Mouse (Mus musculus) midbrain, postnatal 0 days (tissue): ENCODE data around the gene 4930438A08Rik. TPM values are rescaled to one million over a fixed set of nuclear protein-coding genes. Genes with fewer than 3 reads are reported as not detected.
A peak's percentile ranks its signal among the peaks of the same experiment; 100 is the strongest.
"Not testable (repeated sequence)": the region's sequence is repeated elsewhere in the genome, so short reads cannot be mapped to it uniquely, and the experiment has no call there.

Experiments
- ATAC-seq: fragments of 200-750 bp; cut with Nextera tagmentation; 2 replicates; pipeline ENCODE4 v1.8.0; 2017; ENCODE audit warnings: moderate number of reproducible peaks, mild to moderate bottlenecking, moderate TSS enrichment, moderate library complexity; ENCODE audit not compliant: low FRiP score
- DNase-seq: peaks from one replicate; pipeline ENCODE4 v3.0.0-alpha.2; 2015; ENCODE audit warnings: low spot score
- H3K27ac ChIP-seq: fragments of 300-500 bp; sonication (generic); 2 replicates; pipeline ENCODE4 v1.5.1; 2014; ENCODE audit warnings: low read depth, mild to moderate bottlenecking, low read length, mixed read lengths
- H3K27me3 ChIP-seq: fragments of 300-500 bp; sonication (generic); 2 replicates; pipeline ENCODE4 v1.6.1; 2014; ENCODE audit warnings: low read length, control low read depth, mixed read lengths; ENCODE audit not compliant: insufficient read depth
- H3K36me3 ChIP-seq: fragments of 300-500 bp; sonication (generic); 2 replicates; pipeline ENCODE4 v1.6.1; 2014; ENCODE audit warnings: low read length, control low read depth, mixed read lengths; ENCODE audit not compliant: insufficient read depth
- H3K4me1 ChIP-seq: fragments of 300-500 bp; sonication (generic); 2 replicates; pipeline ENCODE4 v1.6.1; 2014; ENCODE audit warnings: mild to moderate bottlenecking, control low read depth, antibody characterized with exemption, low read length, mixed read lengths; ENCODE audit not compliant: insufficient read depth
- H3K4me2 ChIP-seq: fragments of 300-500 bp; sonication (generic); 2 replicates; pipeline ENCODE4 v1.6.1; 2014; ENCODE audit warnings: low read depth, mild to moderate bottlenecking, low read length, mixed read lengths; ENCODE audit not compliant: poor library complexity, severe bottlenecking
- H3K4me3 ChIP-seq: fragments of 300-500 bp; sonication (generic); 2 replicates; pipeline ENCODE4 v1.5.1; 2014; ENCODE audit warnings: low read depth, mild to moderate bottlenecking, low read length, moderate library complexity
- H3K9ac ChIP-seq: fragments of 300-500 bp; sonication (generic); replicated peaks from 2 replicates; pipeline ENCODE4 v1.6.1; 2014; ENCODE audit warnings: mild to moderate bottlenecking, low read length, moderate library complexity, mixed read lengths; ENCODE audit not compliant: poor library complexity, severe bottlenecking
- H3K9me3 ChIP-seq: fragments of 300-500 bp; sonication (generic); 2 replicates; pipeline ENCODE4 v1.6.1; 2016; ENCODE audit warnings: low read length, control low read depth
- CTCF ChIP-seq: IDR thresholded peaks from 2 replicates; pipeline ENCODE4 v1.5.1; 2016; ENCODE audit warnings: antibody characterized with exemption, mild to moderate bottlenecking
- WGBS: fragments of 180-500 bp; shearing (Covaris S2); extraction: QIAGEN DNeasy Blood & Tissue Kit; methylation state at CpG from one replicate; pipeline ENCODE4 v1.1.7; 2014; 5-methylcytosine and 5-hydroxymethylcytosine counted together
- polyA plus RNA-seq: library from polyadenylated mRNA; unstranded; fragments of >200 nt; fragmentation: Nextera tagmentation; extraction: Ambion mirVana; gene quantifications from 2 replicates; pipeline ENCODE4 v1.2.1, GENCODE M21; 2015
- total RNA-seq: library from RNA; depleted of rRNA; stranded (reverse); fragments of >200 nt; gene quantifications from 2 replicates; pipeline ENCODE4 v1.2.3, GENCODE M21; 2014; rRNA removed

The 4930438A08Rik gene
- 0.09 and 0.38 TPM in 2 replicates for total RNA-seq
- polyA plus RNA-seq: not detected in 2 replicates

DNA sequence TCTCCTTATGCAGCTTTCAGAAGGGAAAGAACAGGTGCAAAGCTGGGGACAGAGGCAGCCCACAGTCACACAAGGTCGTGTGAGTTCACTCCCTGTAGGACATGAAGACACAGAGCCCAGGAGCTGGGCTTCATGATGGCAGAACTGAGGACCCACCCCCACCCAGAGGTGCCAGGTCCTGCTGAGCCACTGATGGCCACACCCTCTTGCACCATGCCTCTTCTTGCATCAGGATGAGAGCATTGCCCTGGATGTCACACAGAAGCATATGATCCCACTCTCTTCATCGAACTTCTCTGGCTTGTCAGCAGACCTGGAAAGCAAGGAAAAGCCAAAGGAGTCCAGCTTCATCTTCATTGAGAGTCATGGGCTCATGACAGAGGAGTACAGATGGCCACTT is at the start of gene 4930438A08Rik:
TSS of gene 4930438A08Rik (plus strand) at position 228 of the 400 bp plus-strand sequence.
- WGBS: 62% methylated on average over 2 of the region's 2 CpGs
- TF ChIP-seq CTCF: no peak
- Histone ChIP-seq H3K9me3 (no peaks in the 10 kb centered on the region), H3K27me3 (no peaks in the 10 kb centered on the region), H3K27ac (no peak within 1 kb of the TSS), H3K4me1 (no peaks in the 10 kb centered on the region), H3K9ac (no peak within 1 kb of the TSS), H3K4me3 (no peak within 1 kb of the TSS), H3K36me3 (no peaks in the 10 kb centered on the region), H3K4me2 (no peak within 1 kb of the TSS)
- ATAC-seq (no peak), DNase-seq (no peak)

DNA sequence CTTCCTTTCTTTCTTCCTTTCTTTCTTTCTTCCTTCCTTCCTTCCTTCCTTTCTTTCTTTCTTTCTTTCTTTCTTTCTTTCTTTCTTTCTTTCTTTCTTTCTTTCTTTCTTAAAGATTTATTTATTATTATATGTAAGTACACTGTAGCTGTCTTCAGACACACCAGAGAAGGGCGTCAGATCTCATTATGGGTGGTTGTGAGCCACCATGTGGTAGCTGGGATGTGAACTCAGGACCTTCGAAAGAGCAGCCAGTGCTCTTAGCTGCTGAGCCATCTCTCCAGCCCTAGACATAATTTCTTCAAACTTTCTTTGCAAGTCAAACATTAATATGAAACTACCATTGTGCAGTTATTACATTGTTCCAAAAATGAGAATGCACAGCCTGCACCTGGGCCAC is 49.7 kb upstream of the 4930438A08Rik start:
- H3K4me3 ChIP-seq, H3K9me3 ChIP-seq, H3K4me1 ChIP-seq, H3K4me2 ChIP-seq, DNase-seq, H3K9ac ChIP-seq, H3K36me3 ChIP-seq, ATAC-seq, H3K27me3 ChIP-seq, H3K27ac ChIP-seq: not testable (repeated sequence)
- 91% methylated on average over 2 of the region's 2 CpGs for WGBS

DNA sequence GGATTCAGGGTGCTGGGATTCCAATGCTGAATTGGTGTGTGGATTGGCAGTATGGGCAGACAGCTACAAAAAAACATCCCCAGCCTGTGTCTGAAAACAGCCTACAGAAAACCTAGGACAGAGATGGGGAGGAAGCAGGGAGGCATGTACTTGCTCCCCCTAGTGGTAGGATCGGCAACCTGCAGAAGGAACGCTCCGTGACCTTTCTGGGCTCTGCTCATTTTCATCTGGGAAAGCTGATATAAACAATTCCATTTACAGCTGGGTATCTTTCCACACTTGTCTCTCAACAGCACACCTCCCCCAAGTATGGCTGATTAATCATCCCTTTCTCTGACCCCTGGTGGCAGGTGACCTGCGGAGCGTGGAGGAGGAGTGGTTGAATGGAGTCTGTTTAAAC is 48.9 kb upstream of the 4930438A08Rik start:
- H3K4me3 ChIP-seq: no peak overlapping the region
- peak; percentile 27 for DNase-seq
- H3K36me3 ChIP-seq: no peaks in the 10 kb centered on the region
- no peaks in the 10 kb centered on the region for H3K9me3 ChIP-seq
- H3K27ac ChIP-seq: no peak overlapping the region
- no peak for ATAC-seq
- no peak overlapping the region for H3K9ac ChIP-seq
- WGBS: 16% methylated on average over 5 of the region's 5 CpGs
- no peaks in the 10 kb centered on the region for H3K27me3 ChIP-seq
- peak; percentile 84 for TF ChIP-seq CTCF
- no peaks in the 10 kb centered on the region for H3K4me1 ChIP-seq
- H3K4me2 ChIP-seq: no peak overlapping the region

DNA sequence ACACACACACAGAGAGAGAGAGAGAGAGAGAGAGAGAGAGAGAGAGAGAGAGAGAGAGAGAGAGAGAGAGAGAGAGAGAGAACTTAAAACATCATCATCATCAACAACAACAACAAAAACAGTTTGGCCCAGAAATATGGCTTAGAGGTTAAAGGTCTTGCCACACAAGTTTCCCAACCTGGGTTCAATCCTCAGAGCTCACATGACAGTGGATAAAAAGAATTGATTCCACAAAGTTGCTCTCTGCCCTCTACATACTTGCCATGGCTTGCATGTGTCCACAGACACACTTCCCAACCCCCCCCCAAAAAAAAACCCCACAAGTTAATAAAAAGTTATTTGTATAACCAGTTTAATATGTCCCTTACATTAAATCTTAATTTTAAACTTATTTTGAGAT is 48.2 kb upstream of the 4930438A08Rik start:
- Histone ChIP-seq H3K27me3 (no peaks in the 10 kb centered on the region), H3K4me1 (no peaks in the 10 kb centered on the region), H3K36me3 (no peaks in the 10 kb centered on the region), H3K9ac (no peak overlapping the region), H3K4me3 (no peak overlapping the region), H3K4me2 (no peak overlapping the region), H3K9me3 (no peaks in the 10 kb centered on the region), H3K27ac (no peak overlapping the region)
- no peak for DNase-seq
- TF ChIP-seq CTCF: no peak
- ATAC-seq: no peak

DNA sequence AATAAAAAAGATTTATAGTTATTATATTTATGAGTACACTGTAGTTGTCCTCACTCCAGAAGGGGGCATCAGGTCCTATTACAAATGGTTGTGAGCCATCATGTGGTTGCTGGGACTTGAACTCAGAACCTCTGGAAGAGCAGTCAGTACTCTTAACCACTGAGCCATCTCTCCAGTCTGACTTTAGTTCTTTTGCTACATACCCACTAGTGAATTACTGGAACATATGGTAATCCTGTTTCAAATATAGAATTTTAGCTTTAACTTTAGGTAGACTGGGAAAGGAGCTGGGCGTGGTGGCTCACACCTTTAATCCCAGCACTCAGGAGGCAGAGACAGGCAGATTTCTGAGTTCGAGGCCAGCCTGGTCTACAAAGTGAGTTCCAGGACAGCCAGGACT is 46.6 kb upstream of the 4930438A08Rik start:
- not testable (repeated sequence) for H3K27me3 ChIP-seq, H3K4me3 ChIP-seq, H3K4me1 ChIP-seq, H3K9ac ChIP-seq, DNase-seq, H3K4me2 ChIP-seq, H3K36me3 ChIP-seq, H3K27ac ChIP-seq, ATAC-seq, H3K9me3 ChIP-seq
- 100% methylated on average over 1 of the region's 2 CpGs for WGBS

DNA sequence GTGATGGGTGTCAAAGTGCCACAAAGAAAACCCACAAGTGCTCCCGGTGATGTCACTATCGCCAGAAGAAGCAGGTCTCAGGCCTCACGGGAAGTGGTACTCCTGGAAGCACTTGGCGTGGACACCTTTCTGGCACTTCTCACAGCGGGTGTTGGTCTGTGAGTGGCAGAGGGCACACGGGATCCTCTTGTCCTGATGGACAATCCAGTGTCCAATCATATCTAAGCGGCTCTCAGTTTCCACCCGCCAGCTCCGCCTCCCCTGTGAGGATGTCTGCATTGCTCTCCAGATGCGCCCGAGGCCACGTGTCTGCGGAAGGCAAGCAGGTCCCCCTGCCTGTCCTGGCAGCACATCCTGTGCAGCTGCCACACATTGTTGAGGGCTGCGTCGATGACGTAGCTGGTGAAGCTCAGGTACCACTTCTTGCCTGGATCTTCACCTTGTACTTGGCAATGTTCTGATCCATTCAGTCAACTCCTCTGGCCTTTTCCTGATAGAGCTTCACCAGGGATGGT is 44.1 kb upstream of the 4930438A08Rik start:
- Histone ChIP-seq H3K27me3 (no peaks in the 10 kb centered on the region), H3K36me3 (no peaks in the 10 kb centered on the region), H3K4me1 (no peaks in the 10 kb centered on the region), H3K9ac (no peak overlapping the region), H3K4me2 (no peak overlapping the region), H3K9me3 (no peaks in the 10 kb centered on the region), H3K27ac (no peak overlapping the region), H3K4me3 (no peak overlapping the region)
- 70% methylated on average over 16 of the region's 16 CpGs for WGBS
- ATAC-seq (no peak), DNase-seq (no peak)
- TF ChIP-seq CTCF: no peak
